In genomic region chr17:26786586-26786985, GRCm38 (mm10) we compare ENCODE assay signal across 36 mouse cellular contexts. TPM values are rescaled to one million over a fixed set of nuclear protein-coding genes. Genes with fewer than 3 reads are reported as not detected.
DNase-seq lines count a peak whose midpoint lies in the region; ATAC-seq and TF ChIP-seq lines count a peak whose summit lies in the region.
"Had no signal": no experiment of that assay in that cellular context is flagged by ENCODE, and none has a peak within 500 bp of the region (broad histone marks: within the 10 kb centered on the region; RNA-seq: fewer than 3 reads in every experiment).

No protein-coding gene starts in this region.

- TF ChIP-seq RAD21 in MEL (IDR thresholded peaks at IDR 0.05; ENCODE audit: low read depth, low read length), result no peak

- no peak for ATAC-seq in forebrain, embryonic 11.5 days (replicated peaks; ENCODE audit: low FRiP score)
- no peak for ATAC-seq in forebrain, embryonic 13.5 days
- no peak for ATAC-seq in intestine, embryonic 16.5 days
- ATAC-seq: forebrain, embryonic 14.5 days; lung, postnatal 0 days; midbrain, embryonic 13.5 days had no signal

- H3K4me2 ChIP-seq in forebrain, embryonic 11.5 days (ENCODE audit: low read depth, low read length, severe bottlenecking), result no peak overlapping the region
- H3K4me2 ChIP-seq in forebrain, embryonic 13.5 days, result no peak overlapping the region
- H3K4me2 ChIP-seq in intestine, embryonic 16.5 days (ENCODE audit: low read depth, low read length), result no peak overlapping the region
- H3K4me2 ChIP-seq: embryonic facial prominence, embryonic 15.5 days; heart, embryonic 11.5 days; hindbrain, embryonic 13.5 days; kidney, embryonic 15.5 days; midbrain, embryonic 13.5 days had no signal

- DNase-seq in forebrain, embryonic 11.5 days (ENCODE audit: low spot score), result peak; percentile 38
- no peak for DNase-seq in MEL (ENCODE audit: low read depth, low spot score)
- peak; percentile 50 for DNase-seq in thymus, adult 2 months
- DNase-seq in thymus, postnatal 36 days, result peak; percentile 35 to 64
- DNase-seq in adrenal gland, adult 8-10 months, result no peak
- DNase-seq in adrenal gland, postnatal 4 days (ENCODE audit: low spot score in 2 of 2), result no peak
- DNase-seq: adrenal gland, postnatal 36 days; cerebellum, adult 2 months; cerebellum, postnatal 25 days; gastrocnemius, postnatal 14 days; heart, adult 11 months; heart, postnatal 36 days; kidney, adult 18-20 months; kidney, postnatal 25 days; lung, adult 18-20 months; lung, postnatal 4 days; spleen, adult 18-20 months had no signal

- no peak for TF ChIP-seq EP300 in MEL (IDR thresholded peaks at IDR 0.05; ENCODE audit: low read depth in 1 of 2, low read length in 2 of 2)

- H3K9ac ChIP-seq in forebrain, embryonic 11.5 days (ENCODE audit: low read length), result no peak overlapping the region
- no peak overlapping the region for H3K9ac ChIP-seq in forebrain, embryonic 13.5 days
- no peak overlapping the region for H3K9ac ChIP-seq in MEL (ENCODE audit: control insufficient read depth, low read depth, low read length, poor library complexity, severe bottlenecking)
- no peak overlapping the region for H3K9ac ChIP-seq in intestine, embryonic 16.5 days (ENCODE audit: low read depth, low read length)
- H3K9ac ChIP-seq: embryonic facial prominence, embryonic 15.5 days; hindbrain, embryonic 13.5 days; kidney, embryonic 15.5 days; midbrain, embryonic 13.5 days had no signal

- H3K27me3 ChIP-seq in forebrain, embryonic 11.5 days (ENCODE audit: control insufficient read depth, insufficient read depth, low read length), result no peaks in the 10 kb centered on the region
- H3K27me3 ChIP-seq in forebrain, embryonic 13.5 days, result no peaks in the 10 kb centered on the region
- H3K27me3 ChIP-seq in MEL (ENCODE audit: control insufficient read depth in 1 of 2, insufficient read depth in 2 of 2, low read length in 2 of 2), result no peaks in the 10 kb centered on the region
- no peaks in the 10 kb centered on the region for H3K27me3 ChIP-seq in thymus, adult 2 months (ENCODE audit: control insufficient read depth, insufficient read depth, low read length)
- H3K27me3 ChIP-seq in intestine, embryonic 16.5 days (replicated peaks; ENCODE audit: control insufficient read depth, insufficient read depth, low read length), result no peaks in the 10 kb centered on the region
- H3K27me3 ChIP-seq: embryonic facial prominence, embryonic 15.5 days; hindbrain, embryonic 13.5 days; kidney, embryonic 15.5 days; megakaryocyte, embryonic 14.5 days; midbrain, embryonic 13.5 days had no signal

- H3K27ac ChIP-seq in forebrain, embryonic 11.5 days (ENCODE audit: low read depth, low read length), result no peak overlapping the region
- H3K27ac ChIP-seq in forebrain, embryonic 13.5 days, result no peak overlapping the region
- no peak overlapping the region for H3K27ac ChIP-seq in MEL (ENCODE audit: control insufficient read depth, low read depth, low read length)
- peak overlapping the region; percentile 63 for H3K27ac ChIP-seq in thymus, adult 2 months (ENCODE audit: control insufficient read depth, insufficient read depth, low read length)
- H3K27ac ChIP-seq in intestine, embryonic 16.5 days (ENCODE audit: low read length), result no peak overlapping the region
- H3K27ac ChIP-seq: embryonic facial prominence, embryonic 10.5 days; embryonic facial prominence, embryonic 15.5 days; hindbrain, embryonic 13.5 days; kidney, embryonic 15.5 days; midbrain, embryonic 13.5 days had no signal

- WGBS in forebrain, embryonic 11.5 days, result 89% methylated on average over 7 of the region's 7 CpGs
- 91% methylated on average over 7 of the region's 7 CpGs for WGBS in forebrain, embryonic 13.5 days
- WGBS in thymus, adult 2 months, result 13% methylated on average over 7 of the region's 7 CpGs
- WGBS in intestine, embryonic 16.5 days, result 89% methylated on average over 7 of the region's 7 CpGs

- no peaks in the 10 kb centered on the region for H3K9me3 ChIP-seq in forebrain, embryonic 11.5 days (ENCODE audit: control insufficient read depth, low read length)
- no peaks in the 10 kb centered on the region for H3K9me3 ChIP-seq in forebrain, embryonic 13.5 days (replicated peaks)
- H3K9me3 ChIP-seq in MEL (replicated peaks; ENCODE audit: insufficient read depth, low read length), result no peaks in the 10 kb centered on the region
- H3K9me3 ChIP-seq in intestine, embryonic 16.5 days (ENCODE audit: control insufficient read depth, low read length), result no peaks in the 10 kb centered on the region
- H3K9me3 ChIP-seq: embryonic facial prominence, embryonic 10.5 days; embryonic facial prominence, embryonic 15.5 days; hindbrain, embryonic 13.5 days; kidney, embryonic 15.5 days; megakaryocyte, embryonic 14.5 days; midbrain, embryonic 13.5 days had no signal

- H3K36me3 ChIP-seq in forebrain, embryonic 11.5 days (ENCODE audit: control insufficient read depth, insufficient read depth, low read length), result peaks cover 6% of the 10 kb centered on the region; the same call in 1 of the 2 replicates
- peaks cover 78% of the 10 kb centered on the region for H3K36me3 ChIP-seq in forebrain, embryonic 13.5 days (ENCODE audit: poor library complexity, severe bottlenecking)
- H3K36me3 ChIP-seq in MEL (ENCODE audit: control insufficient read depth in 1 of 2, insufficient read depth in 2 of 2, low read length in 2 of 2), result peaks cover 5 to 7% of the 10 kb centered on the region in 2 experiments
- peaks cover 20% of the 10 kb centered on the region for H3K36me3 ChIP-seq in thymus, adult 2 months (ENCODE audit: control insufficient read depth, insufficient read depth, low read length)
- H3K36me3 ChIP-seq in intestine, embryonic 16.5 days (ENCODE audit: control insufficient read depth, insufficient read depth, low read length), result peaks cover 24% of the 10 kb centered on the region

- no peaks in the 10 kb centered on the region for H3K4me1 ChIP-seq in forebrain, embryonic 11.5 days (replicated peaks; ENCODE audit: control insufficient read depth, insufficient read depth, low read length)
- peaks cover 5% of the 10 kb centered on the region for H3K4me1 ChIP-seq in forebrain, embryonic 13.5 days
- peaks cover 3% of the 10 kb centered on the region in 2 experiments for H3K4me1 ChIP-seq in MEL (ENCODE audit: control insufficient read depth in 1 of 2, insufficient read depth in 2 of 2, low read length in 2 of 2)
- peaks cover 16% of the 10 kb centered on the region for H3K4me1 ChIP-seq in thymus, adult 2 months (replicated peaks; ENCODE audit: control insufficient read depth, insufficient read depth, low read length)
- peaks cover 6% of the 10 kb centered on the region for H3K4me1 ChIP-seq in intestine, embryonic 16.5 days (ENCODE audit: control insufficient read depth, insufficient read depth, low read length)

- H3K79me2 ChIP-seq in MEL (ENCODE audit: control insufficient read depth, insufficient read depth, low read length, poor library complexity), result peaks cover under 1% of the 10 kb centered on the region; the same call in 1 of the 2 replicates

- TF ChIP-seq CTCF in MEL (IDR thresholded peaks at IDR 0.05 in 2 of 3, conservative IDR thresholded peaks at IDR 0.05 in 1 of 3; ENCODE audit: control insufficient read depth in 1 of 3, insufficient read depth in 1 of 3, low read depth in 2 of 3, low read length in 3 of 3, poor library complexity in 1 of 3, severe bottlenecking in 1 of 3), result no peak
- TF ChIP-seq CTCF in thymus, adult 2 months (IDR thresholded peaks at IDR 0.05; ENCODE audit: borderline replicate concordance, control insufficient read depth, extremely low read depth, insufficient read depth, low read length, poor library complexity), result no peak

- TF ChIP-seq POLR2A in MEL (IDR thresholded peaks at IDR 0.05; ENCODE audit: control insufficient read depth in 1 of 2, insufficient read depth in 1 of 2, low read depth in 1 of 2, low read length in 2 of 2, poor library complexity in 1 of 2), result no peak
- no peak for TF ChIP-seq POLR2A in thymus, adult 2 months (IDR thresholded peaks at IDR 0.05; ENCODE audit: control insufficient read depth, extremely low read depth, insufficient read depth, low read length, poor library complexity)

- H3K4me3 ChIP-seq in forebrain, embryonic 11.5 days (ENCODE audit: low read depth, low read length), result no peak overlapping the region
- H3K4me3 ChIP-seq in forebrain, embryonic 13.5 days, result no peak overlapping the region
- H3K4me3 ChIP-seq in MEL (ENCODE audit: control insufficient read depth in 1 of 2, insufficient read depth in 1 of 2, low read depth in 2 of 2, low read length in 2 of 2), result no peak overlapping the region
- no peak overlapping the region for H3K4me3 ChIP-seq in thymus, adult 2 months (ENCODE audit: control insufficient read depth, insufficient read depth, low read length)
- H3K4me3 ChIP-seq in intestine, embryonic 16.5 days (ENCODE audit: low read length), result no peak overlapping the region
- H3K4me3 ChIP-seq: embryonic facial prominence, embryonic 10.5 days; embryonic facial prominence, embryonic 15.5 days; hindbrain, embryonic 13.5 days; kidney, embryonic 15.5 days; megakaryocyte, embryonic 14.5 days; midbrain, embryonic 13.5 days had no signal

TF ChIP-seq in MEL, 35 proteins besides CTCF, POLR2A, EP300 and RAD21 (continues in another document):
- no peak for TF ChIP-seq JUND (IDR thresholded peaks at IDR 0.05; ENCODE audit: low read depth, low read length)
- TF ChIP-seq ZKSCAN1 (IDR thresholded peaks at IDR 0.05; ENCODE audit: low read depth, low read length), result no peak
- no peak for TF ChIP-seq USF1 (IDR thresholded peaks at IDR 0.05; ENCODE audit: low read depth, low read length)

RNA-seq across cellular contexts. Expression of gene Bnip1, which starts 5.7 kb away (rescaled TPM):
- polyA plus RNA-seq in forebrain, embryonic 11.5 days (2014; fragmentation: Nextera tagmentation; extraction: Ambion mirVana), result 46.1 and 49.7 TPM in 2 replicates
- 50.6 and 59.0 TPM in 2 replicates for polyA plus RNA-seq in forebrain, embryonic 13.5 days (2015; fragmentation: Nextera tagmentation; extraction: Ambion mirVana)
- 34.8 and 44.1 TPM in 2 replicates for total RNA-seq in MEL (2012; rRNA removed)
- polyA plus RNA-seq in MEL (2012; ENCODE audit: insufficient read depth in 1 of 2, insufficient read length in 2 of 2, low read depth in 1 of 2, low replicate concordance in 2 of 2, missing spikeins in 1 of 2), result 10 to 100 TPM in 1 of 2 experiments, not detected in 1; 44.2 TPM
- polyA plus RNA-seq in thymus, adult 2 months (2012; rRNA removed), result 23.1 and 24.5 TPM in 2 replicates
- total RNA-seq in adrenal gland, adult 8-10 months (2022), result 10 to 100 TPM; 24.8 to 36.2 (median 29.3) TPM
- total RNA-seq in adrenal gland, postnatal 4 days (2021), result 10 to 100 TPM; 37.8 to 38.3 TPM
- polyA plus RNA-seq in intestine, embryonic 16.5 days (2015; fragmentation: Nextera tagmentation; extraction: Ambion mirVana), result 47.6 and 52.0 TPM in 2 replicates

RNA-seq across cellular contexts. Expression of gene Nkx2-5, which starts 58.2 kb away (rescaled TPM):
- not detected in 2 replicates for polyA plus RNA-seq in forebrain, embryonic 11.5 days (2014; fragmentation: Nextera tagmentation; extraction: Ambion mirVana)
- polyA plus RNA-seq in forebrain, embryonic 13.5 days (2015; fragmentation: Nextera tagmentation; extraction: Ambion mirVana), result 0.53 TPM in 1 of 2 replicates, not detected in the other
- not detected in 2 replicates for total RNA-seq in MEL (2012; rRNA removed)
- not detected for polyA plus RNA-seq in MEL (2012; ENCODE audit: insufficient read depth in 1 of 2, insufficient read length in 2 of 2, low read depth in 1 of 2, low replicate concordance in 2 of 2, missing spikeins in 1 of 2)
- 0.51 and 11.4 TPM in 2 replicates for polyA plus RNA-seq in thymus, adult 2 months (2012; rRNA removed)
- total RNA-seq in adrenal gland, adult 8-10 months (2022), result not detected
- total RNA-seq in adrenal gland, postnatal 4 days (2021), result not detected
- polyA plus RNA-seq in intestine, embryonic 16.5 days (2015; fragmentation: Nextera tagmentation; extraction: Ambion mirVana), result 0.09 TPM in 1 of 2 replicates, not detected in the other
- total RNA-seq: adrenal gland, adult 18-20 months; adrenal gland, postnatal 36 days; gastrocnemius, postnatal 14 days; layer of hippocampus, adult 18-20 months; layer of hippocampus, postnatal 10 days; left cerebral cortex, adult 18-20 months; left cerebral cortex, postnatal 14 days; liver, adult 2 months had no signal
- polyA plus RNA-seq: cerebellum, adult 2 months; forebrain, embryonic 14.5 days; kidney, embryonic 15.5 days; limb, embryonic 11.5 days; liver, adult 2 months; midbrain, embryonic 13.5 days; neural tube, embryonic 14.5 days had no signal

Comparison
In these comparisons a context has a peak if more than half of its experiments do, and no peak if none do; other contexts are left out.
1. DNase-seq: peak in forebrain, embryonic 11.5 days (single experiment), thymus, adult 2 months (single experiment) and thymus, postnatal 36 days (2 of 2); none in MEL (single experiment), adrenal gland, adult 8-10 months (single experiment) and adrenal gland, postnatal 4 days (0 of 2).